Mouse (Mus musculus) kidney, embryonic 16.5 days (tissue): ENCODE data around the gene Eif4e2. TPM values are rescaled to one million over a fixed set of nuclear protein-coding genes. Genes with fewer than 3 reads are reported as not detected.

Experiments
- ATAC-seq: fragments of 200-750 bp; cut with Nextera tagmentation; 2 replicates; pipeline ENCODE4 v1.8.0; 2017; ENCODE audit warnings: moderate TSS enrichment; ENCODE audit not compliant: low FRiP score, low TSS enrichment
- H3K27ac ChIP-seq: fragments of 300-500 bp; sonication (generic); 2 replicates; pipeline ENCODE4 v1.5.1; 2014; ENCODE audit warnings: low read length
- H3K27me3 ChIP-seq: fragments of 300-500 bp; sonication (generic); 2 replicates; pipeline ENCODE4 v1.6.1; 2014; ENCODE audit warnings: low read length, control low read depth, mixed read lengths; ENCODE audit not compliant: insufficient read depth
- H3K36me3 ChIP-seq: fragments of 300-500 bp; sonication (generic); 2 replicates; pipeline ENCODE4 v1.6.1; 2014; ENCODE audit warnings: low read length, control low read depth, mixed read lengths; ENCODE audit not compliant: insufficient read depth
- H3K4me1 ChIP-seq: fragments of 300-500 bp; sonication (generic); 2 replicates; pipeline ENCODE4 v1.6.1; 2014; ENCODE audit warnings: low read length, control low read depth, mixed read lengths; ENCODE audit not compliant: insufficient read depth
- H3K4me2 ChIP-seq: fragments of 300-500 bp; sonication (generic); replicated peaks from 2 replicates; pipeline ENCODE4 v1.6.1; 2014; ENCODE audit warnings: low read depth, low read length
- H3K4me3 ChIP-seq: fragments of 300-500 bp; sonication (generic); 2 replicates; pipeline ENCODE4 v1.5.1; 2014; ENCODE audit warnings: mild to moderate bottlenecking, low read length
- H3K9ac ChIP-seq: fragments of 300-500 bp; sonication (generic); replicated peaks from 2 replicates; pipeline ENCODE4 v1.6.1; 2014; ENCODE audit warnings: low read length
- H3K9me3 ChIP-seq: fragments of 300-500 bp; sonication (generic); 2 replicates; pipeline ENCODE4 v1.6.1; 2016; ENCODE audit warnings: low read length, control low read depth
- WGBS: fragments of 180-500 bp; shearing (Covaris S2); extraction: QIAGEN DNeasy Blood & Tissue Kit; methylation state at CpG from one replicate; pipeline ENCODE4 v1.1.7; 2014; 5-methylcytosine and 5-hydroxymethylcytosine counted together
- polyA plus RNA-seq: library from polyadenylated mRNA; unstranded; fragments of >200 nt; fragmentation: Nextera tagmentation; extraction: Ambion mirVana; gene quantifications from 2 replicates; pipeline ENCODE4 v1.2.1, GENCODE M21; 2015

Gene Eif4e2
- 157 and 160 TPM in 2 replicates for polyA plus RNA-seq

DNA sequence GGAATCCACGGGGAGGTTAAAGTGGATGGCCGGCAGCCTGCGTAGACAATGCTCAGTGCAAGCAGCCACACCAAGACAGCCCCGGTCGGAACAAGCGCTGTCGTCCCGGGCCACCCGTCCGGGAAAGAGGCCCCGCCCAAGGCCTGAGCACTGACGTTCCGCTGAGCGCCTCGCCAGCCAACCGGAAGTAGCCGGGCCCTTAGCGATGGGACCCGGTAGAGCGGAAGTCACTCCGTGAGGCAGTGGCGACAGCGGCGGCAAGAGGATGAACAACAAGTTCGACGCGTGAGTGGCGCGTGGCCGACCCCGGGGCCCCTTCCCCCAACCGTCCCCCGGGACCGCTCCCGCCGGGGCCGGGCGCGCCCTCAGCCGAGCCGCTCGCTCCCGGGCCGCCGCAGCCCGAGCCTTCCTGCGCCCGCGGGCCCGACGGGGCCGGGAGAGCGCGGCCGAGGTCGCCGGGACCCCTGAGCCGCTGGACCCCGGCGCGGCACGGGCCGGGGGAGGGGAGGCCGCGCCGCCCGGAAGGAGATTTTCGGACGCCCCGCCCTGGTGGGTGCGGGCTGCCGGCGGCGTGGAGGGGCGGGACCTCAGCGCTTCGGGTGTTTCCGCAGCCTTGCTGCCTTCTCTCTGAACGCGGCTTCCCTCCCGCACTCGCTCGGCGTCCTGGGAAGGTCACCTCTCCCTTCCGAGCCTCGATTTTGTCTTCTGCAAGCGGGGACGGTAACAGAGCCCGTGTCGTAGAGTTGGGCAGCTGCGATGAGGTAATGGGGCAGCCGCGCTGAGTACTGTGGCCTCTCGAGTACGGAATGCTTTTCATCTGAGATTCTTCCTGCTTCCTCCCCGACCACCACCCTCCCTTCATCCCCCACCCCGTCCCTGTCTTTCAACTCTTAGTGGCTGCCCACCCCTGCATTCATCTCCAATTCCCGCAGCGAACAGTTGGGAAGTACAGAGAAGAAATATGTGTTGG, at the start of gene Eif4e2:
Gene Eif4e2, plus strand, starts transcription at position 180 of the 970 bp plus-strand sequence.
- Histone ChIP-seq H3K4me2 (peak within 1 kb of the TSS; percentile 82), H3K36me3 (0 out of 2 replicates have a peak, but pooled peaks cover 4% of the 10 kb centered on the region), H3K27ac (peak within 1 kb of the TSS; percentile 99), H3K4me3 (peak within 1 kb of the TSS; percentile 78), H3K27me3 (no peaks in the 10 kb centered on the region), H3K9me3 (no peaks in the 10 kb centered on the region), H3K9ac (peak within 1 kb of the TSS; percentile 99), H3K4me1 (peaks cover 32% of the 10 kb centered on the region)
- peak; percentile 96 for ATAC-seq
- under 1% methylated on average over 61 of the region's 99 CpGs for WGBS

DNA sequence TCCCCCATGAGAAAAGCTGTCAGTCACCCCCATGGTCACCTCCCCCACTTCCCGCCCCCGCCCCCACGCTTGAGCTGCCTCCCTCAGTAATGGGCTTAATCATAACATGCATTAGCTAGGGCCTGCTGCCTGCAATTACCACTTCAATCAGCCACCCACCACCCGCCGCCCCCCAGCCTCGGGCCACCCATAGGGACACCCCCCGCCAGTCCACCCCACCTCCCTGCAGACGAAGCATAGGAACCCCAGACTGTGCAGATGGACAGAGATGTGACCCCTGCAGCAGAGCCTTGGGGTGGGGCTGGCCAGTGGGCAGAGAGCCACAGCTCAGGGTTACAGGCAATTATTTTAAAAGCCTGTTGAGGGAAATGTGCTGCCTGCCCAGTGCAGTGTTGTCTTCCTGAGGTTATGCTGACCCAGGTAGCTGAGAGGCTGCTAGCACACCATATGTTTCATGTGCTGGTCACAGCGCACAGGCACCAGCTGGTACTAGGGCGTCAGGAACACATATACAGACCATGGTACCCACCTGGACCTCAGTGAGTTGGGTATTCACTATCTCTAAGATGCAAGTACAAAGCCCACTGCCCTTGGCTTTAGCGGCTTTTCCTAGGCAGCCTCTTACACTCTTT, 49.4 kb upstream of the Eif4e2 start:
- H3K9me3 ChIP-seq = no peaks in the 10 kb centered on the region
- no peak overlapping the region for H3K9ac ChIP-seq
- peaks cover 44% of the 10 kb centered on the region for H3K27me3 ChIP-seq
- H3K27ac ChIP-seq = no peak overlapping the region
- H3K4me2 ChIP-seq = no peak overlapping the region
- 25% methylated on average over 11 of the region's 11 CpGs for WGBS
- no peaks in the 10 kb centered on the region for H3K36me3 ChIP-seq
- no peaks in the 10 kb centered on the region for H3K4me1 ChIP-seq
- no peak overlapping the region for H3K4me3 ChIP-seq
- ATAC-seq = no peak

DNA sequence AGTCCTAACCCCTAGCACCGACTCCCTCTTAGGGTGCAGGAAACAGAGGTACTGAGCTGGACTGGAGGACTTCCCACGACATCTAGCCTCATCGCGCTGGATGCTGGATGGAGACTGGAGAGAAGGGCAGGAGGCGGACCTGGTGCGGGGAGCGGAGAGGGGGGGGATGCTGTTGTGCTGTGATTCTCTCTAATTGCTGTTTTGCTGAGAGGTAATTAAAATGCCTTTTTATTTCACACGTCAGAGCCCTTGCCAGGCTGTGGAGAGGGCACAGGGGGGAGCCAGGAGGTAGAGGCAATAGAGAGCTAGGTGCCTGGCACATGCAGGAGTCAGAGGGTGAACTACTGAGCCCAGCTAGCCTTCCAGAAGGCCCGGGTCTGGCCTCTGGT, 48.9 kb upstream of the Eif4e2 start:
- Histone ChIP-seq H3K36me3 (no peaks in the 10 kb centered on the region), H3K4me2 (no peak overlapping the region), H3K27me3 (peaks cover 48% of the 10 kb centered on the region), H3K9ac (no peak overlapping the region), H3K9me3 (no peaks in the 10 kb centered on the region), H3K4me1 (no peaks in the 10 kb centered on the region), H3K4me3 (no peak overlapping the region), H3K27ac (no peak overlapping the region)
- no peak for ATAC-seq
- 38% methylated on average over 9 of the region's 9 CpGs for WGBS

DNA sequence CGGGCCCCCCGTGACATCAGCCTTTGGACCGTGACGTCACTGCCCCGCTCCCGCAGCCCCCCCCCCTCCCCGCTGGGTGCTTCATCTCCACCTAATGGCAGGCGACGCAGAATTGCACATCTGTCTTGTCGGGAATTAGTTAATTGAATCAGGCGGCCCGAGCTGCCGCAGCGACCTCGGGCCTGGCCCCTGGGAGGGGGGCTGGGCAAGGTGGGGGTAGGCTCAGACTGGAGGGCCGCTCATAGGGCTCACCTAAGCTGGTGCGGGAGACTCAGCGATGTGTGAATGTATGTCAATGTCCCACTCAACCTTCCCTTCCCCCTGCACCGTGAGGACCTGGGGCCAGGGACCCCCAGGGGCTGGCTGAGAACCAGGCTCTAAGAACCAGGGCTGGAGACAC, 43.3 kb upstream of the Eif4e2 start:
- H3K36me3 ChIP-seq = no peaks in the 10 kb centered on the region
- ATAC-seq = no peak
- H3K9me3 ChIP-seq = no peaks in the 10 kb centered on the region
- H3K9ac ChIP-seq = no peak overlapping the region
- WGBS = 6% methylated on average over 18 of the region's 19 CpGs
- H3K4me3 ChIP-seq = no peak overlapping the region
- no peak overlapping the region for H3K27ac ChIP-seq
- peaks cover 18% of the 10 kb centered on the region for H3K4me1 ChIP-seq
- 0 out of 2 replicates have a peak overlapping the region, but pooled peaks have one; percentile 6 for H3K4me2 ChIP-seq
- peaks cover 71% of the 10 kb centered on the region for H3K27me3 ChIP-seq

DNA sequence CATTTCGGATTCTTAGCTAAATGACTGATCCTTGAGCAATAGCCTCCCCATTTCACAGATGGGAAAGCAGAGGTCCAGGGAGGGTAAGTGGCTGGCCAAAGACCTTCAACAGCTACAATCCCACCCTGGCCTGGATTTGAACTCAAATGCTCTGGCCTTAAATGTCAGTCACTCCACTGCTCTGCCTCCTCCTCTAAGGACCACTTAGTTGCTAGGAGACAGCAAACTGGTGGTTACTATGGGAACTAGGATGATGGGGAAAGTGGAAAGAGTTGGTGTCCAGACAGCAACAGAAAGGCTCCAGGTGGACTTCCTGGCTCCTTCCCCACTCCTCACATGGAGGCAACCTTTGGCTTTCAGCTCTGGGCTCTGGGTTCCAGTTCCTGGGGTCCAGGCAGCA, 42.4 kb upstream of the Eif4e2 start:
- no peak overlapping the region for H3K4me3 ChIP-seq
- no peaks in the 10 kb centered on the region for H3K9me3 ChIP-seq
- ATAC-seq = no peak
- no peak overlapping the region for H3K27ac ChIP-seq
- H3K9ac ChIP-seq = no peak overlapping the region
- H3K4me1 ChIP-seq = peaks cover 26% of the 10 kb centered on the region
- peaks cover 62% of the 10 kb centered on the region for H3K27me3 ChIP-seq
- WGBS = 88% methylated on average over 1 of the region's 1 CpGs
- no peaks in the 10 kb centered on the region for H3K36me3 ChIP-seq
- no peak overlapping the region for H3K4me2 ChIP-seq

DNA sequence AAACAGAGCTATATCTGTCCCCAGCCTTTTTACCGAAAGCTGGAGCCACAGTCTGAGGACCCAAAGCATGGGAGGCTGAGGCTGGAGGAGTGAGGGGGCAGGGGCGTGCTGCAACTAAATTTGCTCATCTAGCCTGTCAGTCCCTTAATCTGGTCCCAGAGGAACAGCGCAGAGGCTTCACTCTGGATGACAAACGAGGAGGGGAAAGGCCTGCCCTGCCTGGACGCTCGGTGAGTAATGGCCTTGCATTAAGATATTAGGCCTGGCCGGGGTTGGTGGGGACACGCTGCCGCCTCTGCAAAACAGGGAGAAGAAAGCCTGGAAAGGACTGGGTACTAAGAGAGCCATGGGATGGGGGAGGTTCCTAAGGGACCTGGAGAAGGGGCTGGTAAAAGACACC, 41.4 kb upstream of the Eif4e2 start:
- Histone ChIP-seq H3K27ac (no peak overlapping the region), H3K4me2 (no peak overlapping the region), H3K27me3 (peaks cover 55% of the 10 kb centered on the region), H3K36me3 (no peaks in the 10 kb centered on the region), H3K4me1 (peaks cover 27% of the 10 kb centered on the region), H3K4me3 (no peak overlapping the region), H3K9me3 (no peaks in the 10 kb centered on the region), H3K9ac (no peak overlapping the region)
- 36% methylated on average over 9 of the region's 9 CpGs for WGBS
- ATAC-seq = no peak

DNA sequence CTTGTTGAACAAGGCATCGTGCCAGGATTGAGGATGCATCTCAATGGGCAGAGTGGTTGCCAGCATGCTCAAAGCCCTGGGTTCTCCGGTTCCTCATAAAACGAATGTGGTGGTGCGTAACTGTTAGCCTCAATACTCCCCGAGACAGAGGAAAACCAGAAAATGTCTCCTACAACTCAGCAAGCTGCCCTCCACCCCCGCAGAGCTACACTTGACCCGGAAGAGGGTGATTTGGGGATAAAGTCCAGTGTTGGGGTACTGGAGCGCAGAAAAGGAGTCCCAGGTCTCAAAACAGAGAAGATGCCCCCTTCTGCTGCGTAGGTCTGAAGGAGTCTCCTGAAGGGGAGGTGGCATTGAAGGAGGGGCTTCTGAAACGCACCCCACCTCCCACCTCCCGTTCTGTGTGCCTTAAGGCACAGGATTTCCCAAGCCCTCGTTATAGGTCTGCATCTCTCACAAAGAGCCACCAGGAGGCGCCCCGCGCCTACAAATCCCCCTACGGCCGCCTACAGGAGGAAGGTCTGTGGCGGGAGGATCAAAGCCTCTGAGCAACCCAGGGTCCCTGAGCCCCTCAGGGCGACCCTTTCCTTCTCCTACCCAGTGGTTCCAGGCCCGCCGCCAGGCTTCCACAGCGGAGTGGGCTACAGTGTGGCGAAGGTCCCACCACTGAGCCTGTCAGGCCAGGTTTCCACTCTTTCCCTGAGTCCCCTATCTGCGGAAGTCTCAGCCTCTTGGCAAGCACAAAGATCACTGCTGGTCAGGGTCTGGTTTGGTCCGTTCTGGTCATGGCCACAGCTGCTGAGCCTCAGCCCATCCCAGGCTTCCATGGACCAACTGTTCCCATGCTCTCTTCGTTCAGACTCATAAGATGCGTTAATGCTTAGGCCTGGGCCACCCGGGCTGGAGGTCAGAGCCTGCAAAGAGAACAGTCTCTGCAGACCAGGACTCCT, 39.4 kb upstream of the Eif4e2 start:
- no peaks in the 10 kb centered on the region for H3K9me3 ChIP-seq
- peak; percentile 37; the same call in 1 of the 2 replicates for ATAC-seq
- no peaks in the 10 kb centered on the region for H3K36me3 ChIP-seq
- H3K27ac ChIP-seq = no peak overlapping the region
- H3K4me2 ChIP-seq = peak overlapping the region; percentile 28
- H3K27me3 ChIP-seq = peaks cover 46% of the 10 kb centered on the region
- H3K4me1 ChIP-seq = peaks cover 27% of the 10 kb centered on the region
- WGBS = 23% methylated on average over 28 of the region's 28 CpGs
- no peak overlapping the region for H3K4me3 ChIP-seq
- no peak overlapping the region for H3K9ac ChIP-seq

DNA sequence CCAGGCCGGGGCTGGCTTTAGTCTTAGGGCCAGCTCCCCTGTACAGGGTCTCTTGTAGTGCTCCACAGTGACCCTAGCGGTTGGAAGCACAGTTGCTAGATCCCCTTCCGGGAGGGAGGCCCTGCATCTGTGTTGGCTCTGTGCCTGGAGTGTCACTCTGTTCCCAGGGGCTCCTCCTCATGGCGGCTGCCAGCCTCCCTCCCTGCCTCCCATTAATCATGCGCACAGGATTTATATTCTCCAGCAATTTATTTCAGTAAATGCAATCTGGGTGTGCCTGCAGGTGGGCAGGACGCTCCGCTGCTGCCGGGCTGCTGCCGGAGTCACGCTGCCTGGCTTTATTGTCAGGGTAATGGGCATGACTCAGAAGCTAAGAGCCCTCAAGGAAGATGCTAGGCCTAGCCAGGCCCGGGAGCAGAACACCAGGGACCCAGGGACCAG, 37.8 kb upstream of the Eif4e2 start:
- Histone ChIP-seq H3K4me3 (no peak overlapping the region), H3K27ac (no peak overlapping the region), H3K9ac (no peak overlapping the region), H3K9me3 (no peaks in the 10 kb centered on the region), H3K36me3 (no peaks in the 10 kb centered on the region), H3K4me1 (peaks cover 24% of the 10 kb centered on the region), H3K4me2 (peak overlapping the region; percentile 11), H3K27me3 (peaks cover 32% of the 10 kb centered on the region)
- peak; percentile 88 for ATAC-seq
- 2% methylated on average over 11 of the region's 11 CpGs for WGBS

DNA sequence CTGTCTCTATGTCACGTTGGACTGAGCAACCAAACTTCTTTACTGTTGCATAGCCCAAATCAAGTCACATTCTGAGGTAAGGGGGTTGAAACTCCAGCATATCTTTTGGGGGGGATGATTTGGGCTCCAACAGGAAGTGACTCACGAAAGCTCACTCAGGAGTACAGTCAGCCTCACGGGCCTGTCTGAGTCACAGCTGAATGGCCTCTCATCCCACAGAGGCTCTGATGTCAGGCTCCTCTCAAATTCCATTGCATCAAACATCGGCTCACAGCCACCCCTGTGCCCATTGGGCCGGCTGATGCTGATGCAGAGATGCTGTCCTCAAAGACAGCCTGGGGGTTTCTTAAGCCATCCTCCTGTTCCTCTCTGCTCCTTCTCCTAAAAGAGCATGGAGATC, 32.8 kb upstream of the Eif4e2 start:
- no peaks in the 10 kb centered on the region for H3K9me3 ChIP-seq
- H3K9ac ChIP-seq = no peak overlapping the region
- no peaks in the 10 kb centered on the region for H3K36me3 ChIP-seq
- H3K4me1 ChIP-seq = peaks cover 22% of the 10 kb centered on the region
- no peak overlapping the region for H3K4me2 ChIP-seq
- H3K27me3 ChIP-seq = peaks cover 45% of the 10 kb centered on the region
- H3K4me3 ChIP-seq = no peak overlapping the region
- WGBS = 14% methylated on average over 5 of the region's 5 CpGs
- H3K27ac ChIP-seq = no peak overlapping the region
- no peak for ATAC-seq
